Mouse (Mus musculus) layer of hippocampus, adult 9-11 months (tissue): ENCODE results near the gene Tmprss12.
"Not testable (repeated sequence)": the region's sequence is repeated elsewhere in the genome, so short reads cannot be mapped to it uniquely, and the experiment has no call there.

Experiments
- DNase-seq: peaks from one replicate; pipeline ENCODE4 v3.0.0; 2022

Gene Tmprss12

DNA sequence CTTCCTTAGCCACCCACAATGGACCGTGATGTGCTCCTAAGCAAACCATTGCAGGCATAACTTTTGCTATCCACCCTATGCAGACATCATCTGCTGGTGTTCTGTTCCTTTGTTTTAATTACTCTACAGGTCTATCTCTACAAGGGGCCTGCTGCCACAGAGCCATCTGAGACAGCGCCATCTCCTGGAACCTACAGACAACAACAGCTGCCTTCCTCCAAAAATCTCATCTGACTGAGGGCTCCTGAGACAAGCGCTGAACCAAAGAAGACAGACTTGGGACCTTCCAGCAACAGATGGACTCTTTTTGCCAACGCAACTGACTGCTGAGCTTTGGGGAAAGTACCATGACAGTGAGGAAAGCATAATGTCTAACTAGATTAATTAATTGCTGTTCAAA lies 47.5 kb downstream of the Tmprss12 start:
- not testable (repeated sequence) for DNase-seq

GRCm38 (mm10) chr15:100329336-100329735 lies 48.7 kb downstream of the Tmprss12 start:
- DNase-seq: not testable (repeated sequence)

DNA sequence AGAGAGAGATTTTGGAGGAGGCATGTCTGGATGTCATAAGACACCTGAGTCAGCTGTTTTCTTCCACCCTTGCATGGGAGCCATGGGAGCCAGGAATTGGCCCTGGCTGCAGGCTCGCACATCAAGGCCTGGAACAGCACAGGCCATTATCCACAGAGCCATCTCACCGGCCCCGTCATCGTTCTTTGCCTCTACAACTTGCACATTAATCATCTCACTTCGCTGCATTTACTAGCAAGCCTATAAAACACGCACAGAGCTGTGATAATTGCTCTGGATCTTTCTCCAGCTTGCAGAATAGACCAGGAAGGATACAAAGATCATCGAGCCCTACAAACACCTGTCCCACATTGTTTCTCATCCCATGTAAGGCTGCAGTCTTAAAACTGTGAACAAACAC lies 50.1 kb downstream of the Tmprss12 start:
- no peak for DNase-seq

DNA sequence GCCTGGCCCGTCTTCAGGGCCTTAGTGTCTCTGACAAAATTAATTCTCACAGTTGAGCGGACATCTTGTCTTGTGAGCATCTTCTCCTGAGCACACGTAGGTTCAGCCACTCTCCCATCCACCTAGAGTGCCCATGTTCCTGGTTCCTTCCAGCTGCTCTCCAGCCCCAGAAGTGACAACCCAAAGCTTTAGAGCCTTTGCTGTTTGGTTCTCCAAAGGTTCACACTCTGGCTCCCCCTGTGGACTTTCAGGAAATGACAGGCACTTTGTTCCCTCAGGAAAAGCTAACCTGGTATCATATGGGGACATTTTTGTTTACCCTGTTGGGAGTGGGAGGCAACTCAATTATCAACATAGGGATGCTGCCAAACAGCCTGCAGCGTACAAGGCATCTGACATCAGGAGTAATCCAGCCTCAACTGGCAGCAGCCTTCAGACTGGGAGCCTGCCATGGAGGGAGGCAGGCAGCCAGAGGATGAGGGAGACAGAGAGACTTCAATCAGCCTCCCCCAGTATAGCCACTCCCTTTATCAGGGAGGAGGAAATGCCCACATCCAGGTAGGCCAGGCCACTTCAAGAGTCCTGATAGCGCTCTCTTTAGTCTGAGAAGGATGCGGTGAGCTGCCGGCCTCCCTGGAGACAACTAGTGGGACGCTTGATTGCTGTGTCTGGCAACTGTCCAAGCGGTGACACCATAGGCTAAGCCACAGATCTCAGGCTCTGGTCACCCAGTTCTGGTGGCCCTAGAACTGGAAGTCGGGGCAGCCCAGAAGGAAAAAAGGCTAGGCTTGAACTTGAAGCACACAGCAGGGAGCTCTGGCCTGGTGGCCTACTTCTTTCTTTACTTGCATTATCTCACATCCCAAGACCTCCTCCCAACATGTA lies 51.7 kb downstream of the Tmprss12 start:
- DNase-seq: peak; percentile 45

- no peak for DNase-seq
Observed at GRCm38 (mm10) chr15:100334629-100335028, 54.0 kb downstream of the Tmprss12 start, which contains the start of gene Mettl7a3. TSS of gene Mettl7a3 (plus strand) at chr15:100334929.

GRCm38 (mm10) chr15:100337328-100337727 lies 56.7 kb downstream of the Tmprss12 start:
- not testable (repeated sequence) for DNase-seq

GRCm38 (mm10) chr15:100337847-100338246 lies 57.2 kb downstream of the Tmprss12 start:
- DNase-seq: peak; percentile 34

- not testable (repeated sequence) for DNase-seq
Observed at GRCm38 (mm10) chr15:100341314-100341980, 60.8 kb downstream of the Tmprss12 start.
